Mouse (Mus musculus): ENCODE measurements at regions not wholly inside any gene's neighbourhood (a gene's known extent, or its start where the extent isn't known, plus 50 kb on each side); places are given as distances from the start of the nearest gene placed in this dataset.
A peak's percentile ranks its signal among the peaks of the same experiment; 100 is the strongest.

- Histone ChIP-seq H3K9ac (ENCODE audit: low read length) (no peak overlapping the region), H3K36me3 (ENCODE audit: control insufficient read depth, insufficient read depth, low read length) (no peaks in the 10 kb centered on the region), H3K4me1 (replicated peaks; ENCODE audit: control insufficient read depth, insufficient read depth) (no peaks in the 10 kb centered on the region), H3K4me2 (replicated peaks; ENCODE audit: low read depth) (no peak overlapping the region), H3K4me3 (ENCODE audit: low read depth, low read length) (no peak overlapping the region), H3K27me3 (ENCODE audit: control insufficient read depth, insufficient read depth, low read length) (no peaks in the 10 kb centered on the region), H3K27ac (replicated peaks) (no peak overlapping the region), H3K9me3 (ENCODE audit: control insufficient read depth, low read length) (no peaks in the 10 kb centered on the region)
- no peak for TF ChIP-seq CTCF (IDR thresholded peaks at IDR 0.05; ENCODE audit: low read depth)
- no peak for TF ChIP-seq EP300 (optimal IDR thresholded peaks at IDR 0.05)
- 44% methylated on average over 4 of the region's 4 CpGs for WGBS
- ATAC-seq (ENCODE audit: low FRiP score, low TSS enrichment) (no peak), DNase-seq (ENCODE audit: low spot score) (no peak)
Measured at GRCm38 (mm10) chr1:163576411-163576810, 148.6 kb downstream of the Mettl11b start.

- 63% methylated on average over 2 of the region's 2 CpGs for WGBS
- no peak for ATAC-seq (ENCODE audit: low FRiP score, low TSS enrichment)
- Histone ChIP-seq H3K36me3 (ENCODE audit: control insufficient read depth, insufficient read depth, low read length) (no peaks in the 10 kb centered on the region), H3K27ac (replicated peaks) (no peak overlapping the region), H3K4me2 (replicated peaks; ENCODE audit: low read depth) (no peak overlapping the region), H3K27me3 (ENCODE audit: control insufficient read depth, insufficient read depth, low read length) (no peaks in the 10 kb centered on the region), H3K4me1 (replicated peaks; ENCODE audit: control insufficient read depth, insufficient read depth) (no peaks in the 10 kb centered on the region), H3K4me3 (ENCODE audit: low read depth, low read length) (no peak overlapping the region), H3K9me3 (ENCODE audit: control insufficient read depth, low read length) (no peaks in the 10 kb centered on the region), H3K9ac (ENCODE audit: low read length) (no peak overlapping the region)
- TF ChIP-seq CTCF (IDR thresholded peaks at IDR 0.05; ENCODE audit: low read depth) (no peak), EP300 (optimal IDR thresholded peaks at IDR 0.05) (no peak)
- DNase-seq (ENCODE audit: low spot score), result no peak
Measured at GRCm38 (mm10) chr1:163575593-163575992, 149.4 kb downstream of the Mettl11b start.

DNA sequence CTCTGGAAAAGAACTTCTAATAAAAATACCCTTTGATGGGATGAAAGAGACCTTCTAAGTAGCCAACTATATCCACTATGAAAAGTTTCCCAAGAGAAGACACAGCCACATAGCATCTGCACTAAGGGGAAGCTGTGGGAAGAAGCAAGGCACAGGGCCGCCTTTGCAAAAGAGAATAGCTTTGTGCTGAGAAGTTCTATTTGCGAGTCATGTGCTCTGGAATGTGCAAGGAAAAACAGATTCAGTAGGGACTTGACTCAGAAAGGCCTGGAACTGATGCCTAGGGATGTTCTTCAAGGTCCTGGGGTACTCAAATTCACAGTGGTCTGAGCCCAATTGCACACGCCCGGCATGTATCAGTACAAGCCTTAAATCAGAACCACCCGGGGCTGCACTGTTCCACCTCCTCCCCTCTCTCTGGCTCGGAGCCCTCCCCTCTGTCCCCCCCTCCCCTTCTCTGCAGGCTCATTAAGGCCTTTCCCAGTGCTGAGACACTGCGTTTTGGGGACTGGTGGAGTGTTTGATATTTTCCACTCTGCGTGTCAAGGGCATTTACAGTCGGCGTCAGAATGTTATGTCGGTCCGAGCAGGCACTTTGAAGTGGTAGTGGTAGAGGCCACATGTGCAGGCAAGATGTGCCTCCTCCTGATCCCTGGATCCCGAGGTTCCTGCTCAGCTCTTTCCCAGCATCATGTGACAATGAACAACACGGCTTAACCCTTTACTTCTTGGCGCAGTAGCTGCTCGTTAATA is 150.4 kb downstream of the Mettl11b start:
- H3K4me1 ChIP-seq (replicated peaks; ENCODE audit: control insufficient read depth, insufficient read depth), result no peaks in the 10 kb centered on the region
- H3K4me3 ChIP-seq (ENCODE audit: low read depth, low read length), result no peak overlapping the region
- TF ChIP-seq CTCF (IDR thresholded peaks at IDR 0.05; ENCODE audit: low read depth), result no peak
- no peak for TF ChIP-seq EP300 (optimal IDR thresholded peaks at IDR 0.05)
- no peak overlapping the region for H3K27ac ChIP-seq (replicated peaks)
- H3K9me3 ChIP-seq (ENCODE audit: control insufficient read depth, low read length), result no peaks in the 10 kb centered on the region
- DNase-seq (ENCODE audit: low spot score) (no peak), ATAC-seq (ENCODE audit: low FRiP score, low TSS enrichment) (peak; percentile 38; the same call in 1 of the 2 replicates)
- H3K4me2 ChIP-seq (replicated peaks; ENCODE audit: low read depth), result no peak overlapping the region
- no peak overlapping the region for H3K9ac ChIP-seq (ENCODE audit: low read length)
- whole genome bisulfite sequencing, result 48% methylated on average over 16 of the region's 16 CpGs
- no peaks in the 10 kb centered on the region for H3K36me3 ChIP-seq (ENCODE audit: control insufficient read depth, insufficient read depth, low read length)
- H3K27me3 ChIP-seq (ENCODE audit: control insufficient read depth, insufficient read depth, low read length), result no peaks in the 10 kb centered on the region

DNA sequence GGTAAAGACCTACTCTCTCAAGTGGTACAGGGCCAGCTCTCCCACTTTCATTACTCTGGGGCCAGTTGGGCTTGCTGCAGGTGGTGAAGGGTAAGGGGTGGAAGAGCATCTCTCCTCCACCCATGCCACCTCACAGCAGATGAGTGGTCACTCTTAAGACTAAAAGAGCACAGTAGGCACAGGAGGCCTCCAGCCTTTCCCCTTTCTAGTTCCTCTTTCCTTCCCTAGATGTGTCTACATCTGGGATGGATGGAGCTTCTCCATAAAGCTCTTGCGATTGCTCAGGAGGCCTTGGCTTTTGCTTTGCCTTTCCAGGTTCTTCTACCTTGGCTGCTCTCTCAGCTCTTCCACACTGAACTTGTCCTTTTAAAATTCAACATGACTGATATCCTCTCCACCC is 151.5 kb downstream of the Mettl11b start:
- Histone ChIP-seq H3K36me3 (ENCODE audit: control insufficient read depth, insufficient read depth, low read length) (no peaks in the 10 kb centered on the region), H3K27me3 (ENCODE audit: control insufficient read depth, insufficient read depth, low read length) (no peaks in the 10 kb centered on the region), H3K27ac (replicated peaks) (no peak overlapping the region), H3K4me3 (ENCODE audit: low read depth, low read length) (no peak overlapping the region), H3K9ac (ENCODE audit: low read length) (no peak overlapping the region), H3K4me1 (replicated peaks; ENCODE audit: control insufficient read depth, insufficient read depth) (no peaks in the 10 kb centered on the region), H3K4me2 (replicated peaks; ENCODE audit: low read depth) (no peak overlapping the region), H3K9me3 (ENCODE audit: control insufficient read depth, low read length) (no peaks in the 10 kb centered on the region)
- DNase-seq (ENCODE audit: low spot score) (no peak), ATAC-seq (ENCODE audit: low FRiP score, low TSS enrichment) (no peak)
- WGBS, result 100% methylated on average over 1 of the region's 1 CpGs
- TF ChIP-seq EP300 (optimal IDR thresholded peaks at IDR 0.05) (no peak), CTCF (IDR thresholded peaks at IDR 0.05; ENCODE audit: low read depth) (no peak)

DNA sequence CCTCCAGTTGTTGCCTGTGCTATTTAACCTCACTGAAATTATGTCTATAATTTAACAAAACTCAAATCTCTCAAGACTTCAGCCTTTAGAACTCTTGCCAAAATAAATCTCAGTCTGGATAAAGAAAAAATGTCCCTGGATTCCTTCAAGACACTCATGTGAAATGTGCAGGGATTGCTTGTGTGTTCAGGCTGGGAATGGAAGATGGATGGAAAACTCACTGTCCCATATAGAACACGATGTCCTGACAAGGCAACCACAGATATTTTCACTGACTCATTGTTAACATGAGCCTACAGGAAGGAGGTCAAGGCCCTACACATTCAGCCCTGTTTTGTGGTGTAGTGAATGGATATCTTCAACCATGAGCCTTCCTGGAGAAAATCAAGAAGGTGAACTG is 160.3 kb upstream of the Gorab start:
- DNase-seq (ENCODE audit: low spot score) (no peak), ATAC-seq (ENCODE audit: low FRiP score, low TSS enrichment) (no peak)
- Histone ChIP-seq H3K4me2 (replicated peaks; ENCODE audit: low read depth) (no peak overlapping the region), H3K4me1 (replicated peaks; ENCODE audit: control insufficient read depth, insufficient read depth) (no peaks in the 10 kb centered on the region), H3K9me3 (ENCODE audit: control insufficient read depth, low read length) (no peaks in the 10 kb centered on the region), H3K9ac (ENCODE audit: low read length) (no peak overlapping the region), H3K36me3 (ENCODE audit: control insufficient read depth, insufficient read depth, low read length) (no peaks in the 10 kb centered on the region), H3K27me3 (ENCODE audit: control insufficient read depth, insufficient read depth, low read length) (no peaks in the 10 kb centered on the region), H3K27ac (replicated peaks) (no peak overlapping the region), H3K4me3 (ENCODE audit: low read depth, low read length) (no peak overlapping the region)
- WGBS, result 34% methylated on average over 1 of the region's 1 CpGs
- TF ChIP-seq CTCF (IDR thresholded peaks at IDR 0.05; ENCODE audit: low read depth) (no peak), EP300 (optimal IDR thresholded peaks at IDR 0.05) (no peak)

- Histone ChIP-seq H3K36me3 (ENCODE audit: control insufficient read depth, insufficient read depth, low read length) (no peaks in the 10 kb centered on the region), H3K4me3 (ENCODE audit: low read depth, low read length) (no peak overlapping the region), H3K4me2 (replicated peaks; ENCODE audit: low read depth) (no peak overlapping the region), H3K9me3 (ENCODE audit: control insufficient read depth, low read length) (no peaks in the 10 kb centered on the region), H3K9ac (ENCODE audit: low read length) (no peak overlapping the region), H3K27ac (replicated peaks) (no peak overlapping the region), H3K27me3 (ENCODE audit: control insufficient read depth, insufficient read depth, low read length) (no peaks in the 10 kb centered on the region), H3K4me1 (replicated peaks; ENCODE audit: control insufficient read depth, insufficient read depth) (no peaks in the 10 kb centered on the region)
- DNase-seq (ENCODE audit: low spot score), result no peak
- no peak for ATAC-seq (ENCODE audit: low FRiP score, low TSS enrichment)
- TF ChIP-seq EP300 (optimal IDR thresholded peaks at IDR 0.05), result no peak
- TF ChIP-seq CTCF (IDR thresholded peaks at IDR 0.05; ENCODE audit: low read depth), result no peak
- 89% methylated on average over 2 of the region's 2 CpGs for WGBS
Measured at GRCm38 (mm10) chr1:163563064-163563463, 159.6 kb upstream of the Gorab start.

Data from stomach, postnatal 0 days (tissue).